Mouse (Mus musculus): ENCODE measurements around the gene Slc2a10.

DNA sequence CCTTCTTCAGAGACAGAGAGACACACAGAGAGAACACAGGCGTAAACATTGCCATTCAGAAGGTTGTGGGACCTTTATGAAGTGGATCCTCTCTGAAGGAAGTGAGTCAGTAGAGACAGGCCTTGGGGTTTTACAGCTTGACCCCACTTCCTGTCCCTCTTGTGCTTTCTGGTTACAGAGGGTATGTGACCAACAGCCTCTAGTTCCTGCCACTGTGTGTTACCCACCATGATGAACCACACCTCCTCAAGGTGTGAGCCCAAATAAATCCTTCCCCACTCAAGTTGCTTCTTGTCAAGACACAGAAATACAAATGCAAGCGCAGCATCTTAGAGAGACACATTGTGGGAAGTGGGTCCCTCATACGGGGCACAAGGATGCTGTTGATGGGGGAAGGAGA, 37.4 kb downstream of the Slc2a10 start:
- no peak for TF ChIP-seq GATA1 (IDR thresholded peaks at IDR 0.05; ENCODE audit: borderline replicate concordance, low read length)
- TF ChIP-seq FLI1 (IDR thresholded peaks at IDR 0.05; ENCODE audit: low read length) = no peak

Measured in megakaryocyte, embryonic 14.5 days (primary cell).